Mouse (Mus musculus) cerebral cortex, adult 2 months (tissue): ENCODE data around the gene Fstl3.

Experiments
- WGBS: fragments of 180-500 bp; shearing (Covaris S2); methylation state at CpG from one replicate; pipeline ENCODE4 v1.1.7; 2018; 5-methylcytosine and 5-hydroxymethylcytosine counted together

Fstl3 gene

DNA sequence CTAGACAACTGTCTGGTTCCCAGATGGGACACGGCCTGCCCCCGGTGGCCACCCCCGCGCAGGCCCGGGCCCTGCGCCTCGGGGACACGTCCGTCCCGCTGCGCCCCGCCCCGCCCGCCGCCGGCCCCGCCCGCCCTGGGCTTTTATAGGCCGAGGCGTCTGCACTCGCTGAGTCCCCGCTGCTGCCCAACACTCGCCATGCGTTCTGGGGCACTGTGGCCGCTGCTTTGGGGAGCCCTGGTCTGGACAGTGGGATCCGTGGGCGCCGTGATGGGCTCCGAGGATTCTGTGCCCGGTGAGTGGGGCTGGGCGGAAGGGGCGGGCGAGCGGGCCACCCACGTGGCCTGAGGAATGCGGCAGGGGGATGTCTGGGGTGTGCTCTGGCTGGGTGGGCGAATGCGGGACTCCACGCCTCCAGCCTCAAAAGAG lies at the start of gene Fstl3:
Gene Fstl3, plus strand, starts transcription at position 170 of the 429 bp plus-strand sequence.
- 5% methylated on average over 39 of the region's 39 CpGs for WGBS

DNA sequence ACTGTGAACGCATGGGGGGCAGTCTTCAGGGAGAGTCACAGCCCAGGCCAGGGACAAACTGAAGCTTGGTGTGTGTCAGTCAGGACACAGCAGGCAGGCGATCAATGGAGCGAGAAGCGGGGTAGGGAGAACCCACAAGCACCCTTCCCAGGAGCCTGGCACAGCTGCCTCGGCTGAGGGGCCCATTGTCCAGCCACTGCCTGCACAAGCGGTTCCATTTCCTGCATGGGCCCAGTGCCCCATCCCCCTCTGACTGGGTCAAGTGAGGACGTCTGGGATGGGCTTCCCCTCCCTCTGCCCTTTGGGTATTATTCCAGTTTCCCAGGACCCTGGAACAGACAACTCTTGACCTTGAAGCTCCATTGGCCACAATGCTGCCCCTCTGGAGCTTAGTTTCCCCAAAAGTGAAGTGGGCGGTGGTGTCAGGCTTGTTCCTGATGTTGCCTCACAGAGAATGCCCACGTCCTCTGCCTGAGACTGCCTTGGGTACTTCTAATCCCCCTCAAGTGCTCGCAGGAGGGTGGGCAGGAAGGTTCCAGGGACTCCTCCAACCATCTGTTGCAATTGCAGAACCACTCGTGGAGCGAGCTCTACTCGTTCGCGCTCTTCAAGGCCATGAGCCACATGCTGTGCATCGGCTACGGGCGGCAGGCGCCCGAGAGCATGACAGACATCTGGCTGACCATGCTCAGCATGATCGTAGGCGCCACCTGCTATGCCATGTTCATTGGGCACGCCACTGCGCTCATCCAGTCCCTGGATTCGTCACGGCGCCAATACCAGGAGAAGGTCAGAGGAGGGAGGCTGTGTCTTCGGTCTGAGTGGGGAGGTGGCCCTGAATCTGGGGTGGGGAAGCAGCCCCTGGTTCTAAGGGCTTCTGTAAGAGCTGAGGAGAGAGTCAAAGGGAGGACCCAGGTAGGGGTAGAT lies 48.5 kb upstream of the Fstl3 start:
- WGBS = 40% methylated on average over 28 of the region's 28 CpGs

DNA sequence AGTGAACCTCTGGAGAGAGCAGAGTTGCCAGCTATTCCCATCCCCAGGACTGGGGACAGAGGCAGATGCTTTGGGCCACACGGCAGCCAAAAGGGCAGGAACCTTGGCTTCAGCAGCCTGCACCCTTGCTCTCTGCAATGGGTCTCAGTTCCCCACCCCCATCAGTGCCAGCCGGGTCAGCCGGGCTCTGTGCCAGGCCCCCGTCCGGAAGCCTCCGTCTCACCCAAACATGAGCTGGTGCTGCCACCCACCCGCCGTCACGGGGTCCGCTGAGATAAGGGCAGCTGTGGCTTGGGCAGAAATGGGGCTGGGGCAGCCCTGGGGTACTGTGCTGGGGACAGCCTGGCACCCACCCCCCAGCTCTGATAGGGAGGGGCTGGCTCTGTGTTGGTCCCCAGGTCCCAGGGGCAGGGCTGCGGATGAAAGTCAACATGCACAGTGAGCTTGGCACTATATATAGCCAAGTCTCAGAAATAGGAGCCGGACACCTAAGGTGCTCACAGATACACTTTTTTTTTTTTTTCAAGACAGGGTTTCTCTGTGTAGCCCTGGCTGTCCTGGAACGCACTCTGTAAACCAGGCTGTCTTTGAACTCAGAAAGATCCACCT lies 47.6 kb upstream of the Fstl3 start:
- WGBS = 34% methylated on average over 13 of the region's 13 CpGs

DNA sequence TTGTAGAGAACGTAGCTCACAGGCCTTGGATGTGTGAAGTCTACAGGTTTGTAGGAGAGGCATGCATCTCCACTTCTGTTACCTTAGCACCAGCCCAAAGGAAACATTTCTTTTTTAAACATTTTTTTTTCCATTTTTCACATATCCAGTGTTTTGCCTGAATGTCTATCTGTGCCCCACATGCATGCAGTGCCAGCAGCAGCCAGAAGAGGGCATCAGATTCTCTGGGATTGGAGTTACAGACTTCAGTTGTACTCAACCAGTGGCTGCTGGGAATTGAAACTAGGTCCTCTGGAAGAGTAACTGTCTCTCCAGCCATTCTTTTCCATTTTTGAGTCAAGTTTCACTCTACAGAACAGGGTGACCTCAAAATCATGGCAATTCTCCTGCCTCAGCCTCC lies 44.6 kb upstream of the Fstl3 start:
- 100% methylated on average over 1 of the region's 1 CpGs for WGBS

DNA sequence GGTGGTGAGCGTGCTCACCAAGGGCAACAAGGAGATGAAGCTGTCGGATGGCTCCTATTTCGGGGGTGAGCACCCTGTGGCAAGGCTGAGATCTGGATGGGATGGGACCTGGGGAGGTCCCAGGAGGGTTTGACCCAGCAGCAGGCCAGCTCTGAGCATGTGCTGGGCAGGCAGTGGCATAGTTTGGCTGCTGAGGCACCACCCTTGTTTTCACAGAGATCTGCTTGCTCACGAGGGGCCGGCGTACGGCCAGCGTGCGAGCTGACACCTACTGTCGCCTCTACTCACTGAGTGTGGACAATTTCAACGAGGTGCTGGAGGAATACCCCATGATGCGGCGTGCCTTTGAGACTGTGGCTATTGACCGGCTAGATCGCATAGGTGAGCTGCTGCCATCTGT lies 43.2 kb upstream of the Fstl3 start:
- WGBS = 95% methylated on average over 15 of the region's 15 CpGs

DNA sequence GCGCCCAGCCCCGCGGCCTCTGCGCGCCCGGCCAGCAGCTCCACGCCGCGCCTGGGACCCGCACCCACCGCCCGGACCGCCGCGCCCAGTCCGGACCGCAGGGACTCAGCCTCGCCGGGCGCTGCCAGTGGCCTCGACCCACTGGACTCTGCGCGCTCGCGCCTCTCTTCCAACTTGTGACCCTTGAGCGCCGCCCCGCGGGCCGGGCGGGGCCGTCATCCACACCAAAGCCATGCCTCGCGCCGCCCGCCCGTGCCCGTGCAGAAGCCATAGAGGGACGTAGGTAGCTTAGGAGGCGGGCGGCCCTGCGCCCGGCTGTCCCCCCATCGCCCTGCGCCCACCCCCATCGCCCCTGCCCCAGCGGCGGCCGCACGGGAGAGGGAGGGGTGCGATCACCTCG lies 41.7 kb upstream of the Fstl3 start:
- 52% methylated on average over 52 of the region's 52 CpGs for WGBS

DNA sequence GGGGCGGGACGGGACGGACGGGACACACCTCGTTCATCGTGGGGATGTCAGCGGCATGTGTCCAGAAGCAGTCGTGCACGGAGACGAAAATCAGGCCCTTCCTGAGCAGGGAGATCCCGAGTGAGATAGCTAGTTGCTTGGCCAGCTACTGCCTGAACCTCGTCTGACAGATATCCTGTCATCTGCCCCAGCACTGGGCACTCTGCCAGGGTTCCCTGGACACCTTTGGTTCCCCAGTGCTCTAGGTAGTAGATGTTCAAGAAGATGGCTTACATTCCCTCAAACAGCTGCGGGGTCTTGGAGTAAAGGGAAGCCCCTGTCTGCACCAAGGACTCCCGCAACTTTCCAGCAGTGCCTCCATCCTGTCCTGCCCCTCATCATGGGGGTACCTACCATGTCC lies 40.4 kb upstream of the Fstl3 start:
- WGBS = 75% methylated on average over 14 of the region's 14 CpGs

DNA sequence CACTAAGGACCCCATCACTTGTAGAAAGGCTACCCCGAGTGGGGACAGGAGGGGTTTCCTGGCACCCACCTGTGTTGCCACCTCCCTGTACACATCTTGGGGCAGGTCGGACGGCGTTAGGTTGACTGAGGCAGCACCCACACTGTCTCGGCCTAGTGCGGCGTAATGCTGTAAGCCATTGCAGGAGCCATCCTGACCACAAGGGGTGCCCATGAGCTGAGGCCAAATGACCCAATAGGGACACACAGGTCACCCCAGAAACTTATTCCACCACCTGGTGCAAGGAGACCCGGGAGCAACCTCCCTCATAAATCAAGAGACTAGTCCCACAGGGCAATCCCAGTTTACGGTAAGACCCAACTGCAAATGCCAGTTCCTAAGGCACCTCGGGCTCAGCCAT lies 38.8 kb upstream of the Fstl3 start:
- WGBS = 86% methylated on average over 10 of the region's 10 CpGs

DNA sequence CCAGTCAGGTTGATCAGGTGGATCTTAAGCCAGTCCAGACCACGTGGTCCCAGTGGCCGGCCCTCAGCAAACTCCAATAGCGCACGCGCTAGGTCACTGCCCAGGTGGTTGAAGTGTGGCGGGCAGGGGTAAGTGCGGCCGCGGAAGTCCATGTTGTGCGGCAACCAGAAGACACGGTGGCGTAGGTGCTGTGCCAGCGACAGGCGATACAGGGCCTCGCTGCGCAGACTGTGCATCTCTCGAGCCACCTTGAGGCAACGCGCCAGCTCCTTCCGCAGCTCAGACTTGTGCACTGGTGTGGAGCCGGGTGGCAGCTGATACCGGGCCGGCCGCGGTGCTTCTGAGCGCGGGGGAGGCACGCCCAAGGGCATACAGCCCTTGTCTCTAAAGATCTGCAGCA lies 37.8 kb upstream of the Fstl3 start:
- WGBS = 97% methylated on average over 28 of the region's 28 CpGs

DNA sequence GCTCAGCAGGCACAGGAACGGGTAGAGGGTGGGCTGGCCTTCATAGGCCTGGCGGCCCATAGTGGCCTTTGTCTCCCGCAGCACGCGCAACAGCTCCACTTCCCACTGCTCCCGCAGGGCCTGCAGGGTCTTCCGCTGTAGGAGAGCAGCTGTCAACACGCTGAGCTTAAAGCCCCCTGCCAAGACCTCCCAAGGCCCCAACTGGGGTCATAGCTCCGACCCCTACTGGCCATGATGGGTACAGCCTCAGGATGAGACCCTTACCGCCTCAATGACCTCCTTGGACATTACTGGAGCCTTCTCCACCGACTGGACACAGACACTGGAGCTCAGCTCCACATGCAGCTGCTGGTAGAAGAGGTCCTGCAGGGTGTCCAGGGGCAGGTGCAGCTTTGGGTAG lies 36.2 kb upstream of the Fstl3 start:
- WGBS = 72% methylated on average over 11 of the region's 11 CpGs

DNA sequence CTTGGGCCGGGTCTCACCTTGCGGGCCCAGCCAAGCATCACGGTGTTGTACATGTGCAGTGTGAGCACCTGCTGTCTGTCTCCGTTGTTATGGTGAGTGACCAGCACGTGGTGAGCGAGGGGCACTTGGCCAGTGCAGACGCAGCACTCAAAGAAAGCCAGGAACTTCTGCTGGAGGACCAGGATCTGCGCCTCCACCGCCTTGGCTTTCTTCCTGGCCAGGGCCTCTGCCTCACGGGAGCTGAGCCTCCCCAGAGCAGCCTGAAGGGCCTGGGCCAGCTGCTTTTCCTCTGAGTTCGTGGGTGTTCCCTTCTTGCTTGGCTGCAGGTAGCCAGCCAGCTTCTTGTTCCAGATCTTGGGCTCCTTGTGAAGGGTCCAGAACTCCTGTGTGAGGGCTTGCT lies 33.9 kb upstream of the Fstl3 start:
- 84% methylated on average over 11 of the region's 11 CpGs for WGBS

DNA sequence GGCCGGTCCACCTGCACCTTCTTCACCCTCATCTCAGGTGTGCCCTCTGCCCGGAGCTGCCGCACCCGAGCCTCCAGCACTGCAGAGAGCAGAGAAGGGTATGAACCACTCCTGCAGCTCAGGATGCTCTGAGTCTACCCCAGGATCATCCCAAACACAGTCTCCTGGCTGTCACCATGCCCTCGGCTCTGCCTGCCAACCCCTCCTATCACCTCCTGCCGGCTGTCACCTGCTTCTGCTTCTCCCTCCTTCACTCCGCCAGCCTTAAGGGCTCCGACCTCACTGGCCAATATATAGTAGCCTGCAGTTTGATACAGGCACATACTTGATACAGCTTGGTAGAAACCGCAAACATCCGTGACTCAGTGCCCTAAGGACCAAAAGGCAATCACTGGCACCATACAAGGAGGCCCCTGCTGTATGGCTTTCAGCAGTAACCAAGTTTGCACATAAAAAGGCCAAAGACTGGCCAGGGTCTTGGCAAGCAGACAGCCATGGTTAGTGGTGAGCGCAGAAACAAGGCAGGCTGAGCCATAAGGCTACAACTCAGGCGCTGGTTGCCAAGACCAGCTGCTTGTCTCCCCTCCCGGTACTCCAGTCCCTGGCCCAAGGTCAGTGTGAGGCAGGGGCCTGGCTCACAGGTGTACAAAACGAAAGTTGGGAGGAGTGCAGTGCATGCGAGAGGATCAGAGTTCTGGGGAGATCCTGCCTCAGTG lies 33.3 kb upstream of the Fstl3 start:
- 94% methylated on average over 15 of the region's 15 CpGs for WGBS

DNA sequence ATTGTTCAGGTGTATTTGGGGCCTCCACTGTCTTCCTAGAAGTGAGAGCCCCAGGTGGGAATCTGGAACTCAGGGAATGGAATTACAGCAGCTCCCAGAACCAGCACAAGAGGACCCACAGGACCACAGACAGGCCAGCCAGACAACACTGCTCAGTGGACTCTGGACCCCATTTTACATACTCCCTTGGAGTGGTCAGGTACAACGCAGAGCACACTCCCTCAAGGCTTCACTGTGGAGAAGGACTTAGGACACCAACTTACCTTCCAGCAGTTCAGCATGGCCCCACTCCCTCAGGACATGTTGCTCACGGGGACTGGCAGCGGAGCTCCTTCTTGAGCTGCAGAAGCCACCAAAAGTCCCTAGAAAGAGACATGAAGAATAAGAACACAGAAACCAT lies 31.7 kb upstream of the Fstl3 start:
- 90% methylated on average over 3 of the region's 3 CpGs for WGBS

DNA sequence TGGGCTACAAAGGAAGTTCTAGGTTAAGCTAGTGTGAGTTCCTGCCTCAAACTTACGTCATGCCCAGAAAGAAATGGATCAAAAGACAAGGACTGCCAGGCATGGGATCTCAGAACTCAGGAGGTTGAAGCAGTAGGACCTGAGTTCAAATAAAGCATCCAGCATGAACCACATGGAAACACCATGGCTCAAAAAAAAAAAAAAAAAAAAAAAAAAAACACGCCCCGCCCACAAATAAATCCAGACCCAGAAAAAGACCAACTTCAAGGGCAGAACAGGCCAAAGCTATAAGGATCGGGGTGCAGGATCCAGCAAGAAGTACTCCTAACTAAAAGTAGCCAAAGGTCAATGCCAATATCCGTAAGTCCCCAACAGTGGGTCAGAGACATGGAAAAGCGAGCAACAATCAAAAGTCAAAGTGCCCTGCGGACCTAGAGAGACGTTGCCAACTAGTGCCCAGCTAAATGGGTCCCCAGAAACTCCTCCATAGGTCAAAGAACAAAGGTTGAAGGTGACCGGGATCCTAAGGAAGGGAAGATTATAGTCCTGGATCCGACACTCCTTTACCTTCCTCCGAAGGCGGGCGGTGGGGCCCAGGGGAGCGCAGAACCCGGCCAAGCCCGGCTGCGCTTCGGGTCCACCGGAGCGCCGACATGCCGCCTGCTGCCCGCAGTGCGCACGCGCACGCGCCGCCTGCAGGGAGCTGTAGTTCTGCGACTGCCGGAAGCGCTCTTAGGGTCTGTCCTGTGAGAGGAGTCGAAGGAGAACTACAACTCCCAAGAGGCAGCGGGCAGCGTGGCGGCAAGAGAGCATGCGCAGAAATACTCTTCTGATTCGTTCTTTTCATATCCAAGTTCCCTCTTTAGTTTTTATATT lies 30.9 kb upstream of the Fstl3 start, which contains the start of gene Polrmt:
Gene Polrmt, minus strand, starts transcription at position 684 of the 876 bp plus-strand sequence.
- 2% methylated on average over 38 of the region's 38 CpGs for WGBS

DNA sequence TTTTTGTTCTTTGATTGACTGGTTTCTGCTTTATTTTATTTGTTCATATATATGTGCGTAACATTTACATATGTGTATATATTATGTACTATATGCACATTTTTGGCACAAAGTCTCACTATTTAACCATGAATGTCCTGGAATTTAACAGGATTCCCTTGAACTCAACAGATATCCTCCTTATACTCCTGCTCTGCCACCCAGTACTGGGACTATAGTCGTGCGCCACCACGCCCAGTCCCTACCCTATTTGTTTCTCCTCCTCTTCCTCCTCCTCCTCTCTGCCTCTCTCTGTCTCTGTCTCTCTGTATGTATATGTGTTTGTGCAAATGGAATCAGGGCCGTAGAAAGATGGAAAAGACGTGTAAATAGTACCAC lies 30.3 kb upstream of the Fstl3 start:
- 22% methylated on average over 6 of the region's 6 CpGs for WGBS

DNA sequence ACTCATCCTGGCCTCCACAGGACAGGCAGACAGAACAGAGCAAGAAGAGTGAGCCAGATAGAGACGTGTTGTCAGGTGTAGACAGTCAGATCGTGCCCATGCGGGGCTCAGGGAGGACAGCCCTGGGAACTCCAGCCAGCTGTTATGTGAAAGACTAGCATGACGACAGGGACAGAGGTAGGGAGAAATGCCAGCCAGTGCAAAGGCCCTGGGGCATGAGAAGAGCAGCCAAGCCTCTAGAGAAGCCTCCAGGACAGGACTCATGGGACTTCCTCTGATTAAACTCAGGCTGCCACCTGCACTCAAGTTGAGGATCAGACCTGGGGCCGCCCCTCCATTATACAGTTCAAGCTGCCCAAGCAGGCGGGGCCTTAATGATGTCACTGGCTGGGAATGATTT lies 28.6 kb upstream of the Fstl3 start:
- 86% methylated on average over 6 of the region's 6 CpGs for WGBS

DNA sequence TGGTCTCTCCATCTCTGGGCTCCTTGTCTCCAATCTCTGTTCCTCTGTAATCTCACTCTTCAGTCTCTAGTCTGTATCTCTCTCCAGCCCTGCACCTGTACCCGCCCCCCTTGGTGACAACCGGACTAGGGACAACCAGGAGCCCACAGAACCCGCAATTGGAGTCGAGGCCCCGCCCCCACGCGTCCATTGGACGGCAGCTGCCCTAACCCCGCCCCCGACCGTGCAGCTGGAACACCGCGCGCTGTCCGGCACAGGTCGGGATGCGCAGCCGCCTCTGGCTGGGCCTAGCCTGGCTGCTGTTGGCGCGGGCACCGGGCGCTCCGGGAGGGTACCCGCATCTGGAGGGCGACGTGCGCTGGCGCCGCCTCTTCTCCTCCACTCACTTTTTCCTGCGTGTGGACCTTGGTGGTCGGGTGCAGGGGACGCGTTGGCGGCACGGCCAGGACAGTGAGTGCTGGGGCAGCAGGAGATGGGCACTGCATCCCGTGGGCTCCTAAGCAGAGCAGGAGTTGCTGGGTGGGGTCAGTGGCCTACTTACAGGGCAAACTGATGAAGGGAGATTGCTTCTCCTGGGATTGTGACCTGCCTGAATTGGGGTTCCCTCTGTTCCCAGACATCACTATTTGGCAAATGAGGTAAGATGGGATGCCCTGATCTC lies 22.1 kb upstream of the Fstl3 start, which contains the start of gene Fgf22:
Gene Fgf22, plus strand, starts transcription at position 221 of the 661 bp plus-strand sequence.
- WGBS = 3% methylated on average over 36 of the region's 36 CpGs

DNA sequence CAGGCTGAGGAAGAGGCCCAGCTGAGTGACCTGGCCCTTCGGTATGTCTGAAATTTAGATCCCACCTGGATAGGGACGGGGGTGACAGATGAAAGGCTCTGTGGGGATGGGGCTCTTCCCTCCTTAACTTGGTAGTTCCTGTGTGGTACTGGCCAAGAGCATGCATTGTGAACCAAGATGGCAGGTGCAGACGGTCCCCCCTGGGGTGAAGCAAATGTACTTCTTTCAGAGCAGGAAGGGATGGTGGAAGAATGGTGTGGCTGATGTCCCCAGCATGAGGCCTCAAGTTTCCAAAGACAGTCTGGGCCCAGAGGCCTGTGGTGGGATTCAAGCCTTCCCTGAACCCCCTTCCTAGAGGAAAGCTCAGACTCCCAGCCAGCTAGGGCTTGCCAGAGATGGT lies 21.2 kb upstream of the Fstl3 start:
- WGBS = 87% methylated on average over 3 of the region's 3 CpGs

DNA sequence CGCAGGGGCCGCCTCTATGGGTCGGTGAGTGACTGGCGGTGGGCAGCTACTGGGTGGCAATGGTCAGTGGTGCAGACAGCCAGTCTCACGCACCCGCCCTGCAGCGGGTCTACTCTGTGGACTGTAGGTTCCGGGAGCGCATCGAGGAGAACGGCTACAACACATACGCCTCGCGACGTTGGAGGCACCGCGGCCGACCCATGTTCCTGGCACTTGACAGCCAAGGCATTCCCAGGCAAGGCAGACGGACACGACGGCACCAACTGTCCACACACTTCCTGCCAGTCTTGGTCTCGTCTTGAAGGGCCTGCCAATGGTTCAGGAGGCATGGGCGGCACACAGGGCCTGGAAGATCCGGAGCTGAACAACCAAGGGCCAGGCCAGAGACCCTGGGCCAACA lies 20.4 kb upstream of the Fstl3 start:
- WGBS = 91% methylated on average over 24 of the region's 24 CpGs

DNA sequence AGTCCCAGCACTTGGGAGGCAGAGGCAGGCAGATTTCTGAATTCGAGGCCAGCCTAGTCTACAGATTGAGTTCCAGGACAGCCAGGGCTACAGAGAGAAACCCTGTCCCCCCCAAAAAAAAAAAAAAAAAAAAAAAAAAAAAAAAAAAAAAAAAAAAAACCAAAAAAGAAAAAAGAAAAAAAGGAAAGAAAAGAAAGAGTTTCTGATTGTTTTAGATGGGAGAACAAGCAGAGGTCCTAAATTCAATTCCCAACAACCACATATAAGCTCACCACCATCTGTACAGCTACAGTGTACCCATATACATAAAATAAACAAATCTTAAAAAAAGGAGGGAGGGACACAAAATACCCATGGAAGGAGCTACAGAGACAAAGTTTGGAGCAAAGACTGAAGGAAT lies 17.4 kb upstream of the Fstl3 start:
- WGBS = 78% methylated on average over 1 of the region's 1 CpGs

DNA sequence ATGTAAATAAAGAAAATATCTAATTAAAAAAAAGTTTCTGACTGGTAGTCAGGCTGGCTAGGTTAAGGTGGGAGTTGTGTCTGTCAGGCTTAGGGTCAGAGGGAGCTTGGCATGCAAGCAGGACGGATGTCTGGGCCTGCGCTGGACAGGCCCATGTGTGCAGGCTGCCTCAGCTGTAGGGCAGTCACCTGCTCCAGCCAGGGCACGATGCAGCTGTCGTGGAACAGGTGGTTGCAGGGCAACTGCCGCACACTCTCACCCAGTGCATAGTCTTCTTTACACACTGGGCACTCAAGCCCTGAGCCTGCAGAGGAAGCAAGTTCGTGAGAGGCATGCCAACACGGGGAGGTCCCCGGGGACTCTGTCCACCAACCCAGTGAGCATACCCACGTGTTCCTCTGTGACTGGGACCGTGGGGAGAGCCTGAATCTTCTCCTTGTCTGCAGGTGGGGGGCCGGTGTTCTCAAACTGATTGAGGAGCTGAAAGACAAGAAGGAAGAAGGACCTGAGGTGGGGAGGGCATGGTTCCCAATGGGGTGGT lies 16.4 kb upstream of the Fstl3 start:
- 92% methylated on average over 11 of the region's 11 CpGs for WGBS
